Mouse (Mus musculus) inflammation-experienced regulatory T-cells, adult 6 months (primary cell): ENCODE results near the gene 9130230L23Rik. TPM values are rescaled to one million over a fixed set of nuclear protein-coding genes. Genes with fewer than 3 reads are reported as not detected.
A peak's percentile ranks its signal among the peaks of the same experiment; 100 is the strongest.
"Not testable (repeated sequence)": the region's sequence is repeated elsewhere in the genome, so short reads cannot be mapped to it uniquely, and the experiment has no call there.

ENCODE experiments used
- ATAC-seq: one replicate; pipeline ENCODE4 v1.8.0; 2017
- polyA plus RNA-seq, 3 experiments: library from polyadenylated mRNA; unstranded; fragments of 100-300 nt; shearing (Covaris generic); gene quantifications; one replicate each; pipeline ENCODE4 v1.2.1; 2017

The 9130230L23Rik gene
- polyA plus RNA-seq, 3 experiments from 2014 or later, result 0.88 to 0.96 TPM; not detected in 1

GRCm38 (mm10) chr5:66005041-66005678 lies 1.1 kb upstream of the 9130230L23Rik start:
- ATAC-seq, result no peak

- no peak for ATAC-seq
Observed at GRCm38 (mm10) chr5:66001232-66001631, 2.9 kb downstream of the 9130230L23Rik start.

- ATAC-seq, result no peak
Observed at GRCm38 (mm10) chr5:66000567-66001125, 3.4 kb downstream of the 9130230L23Rik start.

- ATAC-seq, result no peak
Observed at GRCm38 (mm10) chr5:66000074-66000473, 4.0 kb downstream of the 9130230L23Rik start.

GRCm38 (mm10) chr5:65999106-65999505 lies 5.0 kb downstream of the 9130230L23Rik start:
- ATAC-seq, result no peak

GRCm38 (mm10) chr5:65997813-65998212 lies 6.3 kb downstream of the 9130230L23Rik start:
- no peak for ATAC-seq

- ATAC-seq, result no peak
Observed at GRCm38 (mm10) chr5:65994643-65995042, 9.4 kb downstream of the 9130230L23Rik start.

- no peak for ATAC-seq
Observed at GRCm38 (mm10) chr5:65991191-65991590, 12.9 kb downstream of the 9130230L23Rik start.

- not testable (repeated sequence) for ATAC-seq
Observed at GRCm38 (mm10) chr5:65987004-65987403, 17.1 kb downstream of the 9130230L23Rik start.

GRCm38 (mm10) chr5:65986426-65986825 lies 17.7 kb downstream of the 9130230L23Rik start:
- no peak for ATAC-seq

GRCm38 (mm10) chr5:65975731-65976130 lies 28.4 kb downstream of the 9130230L23Rik start:
- ATAC-seq, result no peak

- ATAC-seq, result no peak
Observed at GRCm38 (mm10) chr5:65973189-65973588, 30.9 kb downstream of the 9130230L23Rik start.

GRCm38 (mm10) chr5:65968004-65968403 lies 36.1 kb downstream of the 9130230L23Rik start:
- ATAC-seq, result no peak

GRCm38 (mm10) chr5:65967091-65967490 lies 37.0 kb downstream of the 9130230L23Rik start:
- no peak for ATAC-seq

GRCm38 (mm10) chr5:65965771-65966279 lies 38.3 kb downstream of the 9130230L23Rik start:
- no peak for ATAC-seq

- no peak for ATAC-seq
Observed at GRCm38 (mm10) chr5:65963291-65963690, 40.8 kb downstream of the 9130230L23Rik start.

GRCm38 (mm10) chr5:65960597-65960950 lies 43.5 kb downstream of the 9130230L23Rik start:
- no peak for ATAC-seq

GRCm38 (mm10) chr5:65959893-65960596 lies 44.0 kb downstream of the 9130230L23Rik start:
- no peak for ATAC-seq

- no peak for ATAC-seq
Observed at GRCm38 (mm10) chr5:65958597-65958996, 45.5 kb downstream of the 9130230L23Rik start.

- no peak for ATAC-seq
Observed at GRCm38 (mm10) chr5:65956144-65957008, 47.7 kb downstream of the 9130230L23Rik start.

GRCm38 (mm10) chr5:65955343-65956143 lies 48.5 kb downstream of the 9130230L23Rik start:
- peak; percentile 81 for ATAC-seq
